Mouse (Mus musculus): ENCODE data around the gene Tmem223.
"Not testable (repeated sequence)": the region's sequence is repeated elsewhere in the genome, so short reads cannot be mapped to it uniquely, and the experiment has no call there.

The Tmem223 gene

GRCm38 (mm10) chr19:8770567-8771270 is at the start of gene Tmem223:
Gene Tmem223, plus strand, starts transcription at chr19:8770996.
- in situ Hi-C loops (cut with MboI, MseI), result no loop called here

GRCm38 (mm10) chr19:8721378-8721777 is 49.4 kb upstream of the Tmem223 start:
- in situ Hi-C loops (cut with MboI, MseI), result no loop called here

GRCm38 (mm10) chr19:8722021-8722420 is 48.8 kb upstream of the Tmem223 start:
- in situ Hi-C loops (cut with MboI, MseI), result no loop called here

GRCm38 (mm10) chr19:8722559-8722906 is 48.3 kb upstream of the Tmem223 start:
- in situ Hi-C loops (cut with MboI, MseI), result no loop called here

GRCm38 (mm10) chr19:8722907-8723573 is 47.8 kb upstream of the Tmem223 start, which contains the start of gene Slc3a2:
Gene Slc3a2, minus strand, starts transcription at chr19:8723369.
- in situ Hi-C loops (cut with MboI, MseI), result no loop called here

- in situ Hi-C loops (cut with MboI, MseI), result no loop called here
Observed at GRCm38 (mm10) chr19:8723574-8724346, 47.0 kb upstream of the Tmem223 start.

GRCm38 (mm10) chr19:8724392-8724791 is 46.4 kb upstream of the Tmem223 start:
- in situ Hi-C loops (cut with MboI, MseI), result no loop called here

GRCm38 (mm10) chr19:8725081-8725613 is 45.6 kb upstream of the Tmem223 start:
- in situ Hi-C loops (cut with MboI, MseI), result no loop called here

- in situ Hi-C loops (cut with MboI, MseI), result no loop called here
Observed at GRCm38 (mm10) chr19:8726609-8727390, 44.0 kb upstream of the Tmem223 start.

- in situ Hi-C loops (cut with MboI, MseI), result no loop called here
Observed at GRCm38 (mm10) chr19:8727495-8728114, 43.2 kb upstream of the Tmem223 start.

GRCm38 (mm10) chr19:8728335-8729099 is 42.3 kb upstream of the Tmem223 start:
- in situ Hi-C loops (cut with MboI, MseI), result not testable (repeated sequence)

- in situ Hi-C loops (cut with MboI, MseI), result no loop called here
Observed at GRCm38 (mm10) chr19:8734334-8734733, 36.5 kb upstream of the Tmem223 start.

- in situ Hi-C loops (cut with MboI, MseI), result no loop called here
Observed at GRCm38 (mm10) chr19:8735389-8736159, 35.2 kb upstream of the Tmem223 start, which contains the start of gene Wdr74. Gene Wdr74, plus strand, starts transcription at chr19:8735827.

- in situ Hi-C loops (cut with MboI, MseI), result no loop called here
Observed at GRCm38 (mm10) chr19:8736160-8736467, 34.7 kb upstream of the Tmem223 start.

- in situ Hi-C loops (cut with MboI, MseI), result no loop called here
Observed at GRCm38 (mm10) chr19:8738911-8739310, 31.9 kb upstream of the Tmem223 start.

GRCm38 (mm10) chr19:8739646-8740045 is 31.1 kb upstream of the Tmem223 start:
- in situ Hi-C loops (cut with MboI, MseI), result loop anchor here (10.0 kb wide), 1 partner anchor 1745 kb away; the partner anchor contains the start of genes Dnajc4, Nudt22 and Trpt1

GRCm38 (mm10) chr19:8740603-8741002 is 30.2 kb upstream of the Tmem223 start, which contains the start of gene 1700092M07Rik:
Gene 1700092M07Rik, plus strand, starts transcription at chr19:8740718.
- in situ Hi-C loops (cut with MboI, MseI), result loop anchor here (10.0 kb wide), 1 partner anchor 1746 kb away; the partner anchor contains the start of genes Dnajc4, Nudt22 and Trpt1

GRCm38 (mm10) chr19:8741243-8741869 is 29.4 kb upstream of the Tmem223 start, which contains the start of gene Stx5a:
Gene Stx5a, plus strand, starts transcription at chr19:8741413.
- in situ Hi-C loops (cut with MboI, MseI), result loop anchor here (10.0 kb wide), 1 partner anchor 1747 kb away; the partner anchor contains the start of genes Dnajc4, Nudt22 and Trpt1
